Mouse (Mus musculus) megakaryocyte, embryonic 14.5 days (primary cell): ENCODE measurements around the gene Mgl2.
"Not testable (repeated sequence)": the region's sequence is repeated elsewhere in the genome, so short reads cannot be mapped to it uniquely, and the experiment has no call there.

Experiments
- FLI1 ChIP-seq: IDR thresholded peaks from 2 replicates; pipeline ENCODE4 v1.6.1; 2012; ENCODE audit warnings: low read length, inconsistent platforms, mixed read lengths
- GATA1 ChIP-seq: IDR thresholded peaks from 3 replicates; pipeline ENCODE4 v1.6.1; 2012; ENCODE audit warnings: mixed read lengths, low read length, inconsistent platforms, borderline replicate concordance

DNA sequence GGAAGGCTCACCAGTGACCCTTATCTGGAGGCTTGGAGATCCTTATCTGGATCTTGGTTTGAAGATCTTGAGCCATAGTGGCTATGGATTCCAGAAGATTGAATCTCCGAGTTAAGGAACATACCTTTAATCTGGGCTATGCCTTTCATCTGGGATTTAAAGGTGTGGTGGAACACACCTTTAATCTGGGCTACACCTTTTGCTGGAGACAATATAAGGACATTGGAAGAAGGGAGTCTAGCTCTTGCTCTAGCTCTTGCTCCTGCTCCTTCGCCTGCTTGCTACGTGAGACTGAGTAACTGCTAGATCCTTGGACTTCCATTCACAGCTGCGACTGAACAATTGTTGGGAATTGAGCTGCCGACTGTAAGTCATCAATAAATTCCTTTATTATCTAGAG, 25.8 kb downstream of the Mgl2 start, which contains the start of gene Clec10a:
- TF ChIP-seq GATA1, FLI1: not testable (repeated sequence)
